Mouse (Mus musculus) thymus, postnatal 36 days (tissue): ENCODE data around the gene Dync2li1.

Source experiments
- DNase-seq, 2 experiments: peaks; one replicate each; pipeline ENCODE4 v3.0.0; 2022; ENCODE audit warnings: mixed read lengths in 2 of 2

Dync2li1 gene

GRCm38 (mm10) chr17:84688834-84689233 lies 62.5 kb downstream of the Dync2li1 start:
- no peak for DNase-seq

- DNase-seq, result no peak
These were observed 63.0 kb downstream of the Dync2li1 start for GRCm38 (mm10) chr17:84689316-84689715.

GRCm38 (mm10) chr17:84690111-84690510 lies 63.8 kb downstream of the Dync2li1 start:
- DNase-seq, result no peak

GRCm38 (mm10) chr17:84693741-84694140 lies 67.4 kb downstream of the Dync2li1 start:
- no peak for DNase-seq

GRCm38 (mm10) chr17:84696537-84696936 lies 70.2 kb downstream of the Dync2li1 start:
- no peak for DNase-seq

GRCm38 (mm10) chr17:84698727-84699126 lies 72.4 kb downstream of the Dync2li1 start:
- DNase-seq, result peak; percentile 19 to 35
